Mouse (Mus musculus) limb, embryonic 14.5 days (tissue): ENCODE data around the gene Cda. TPM values are rescaled to one million over a fixed set of nuclear protein-coding genes. Genes with fewer than 3 reads are reported as not detected.
A peak's percentile ranks its signal among the peaks of the same experiment; 100 is the strongest.

Experiments used
- ATAC-seq: fragments of 200-750 bp; cut with Nextera tagmentation; 2 replicates; pipeline ENCODE4 v1.8.0; 2017; ENCODE audit warnings: low read depth, moderate number of reproducible peaks, moderate TSS enrichment; ENCODE audit not compliant: low FRiP score
- DNase-seq: peaks from one replicate; pipeline ENCODE4 v3.0.0-alpha.2; 2015; ENCODE audit warnings: low spot score
- H3K27ac ChIP-seq: fragments of 300-500 bp; sonication (generic); replicated peaks from 2 replicates; pipeline ENCODE4 v1.5.1; 2014; ENCODE audit warnings: low read depth, mild to moderate bottlenecking, low read length, moderate library complexity, mixed read lengths
- H3K27me3 ChIP-seq: fragments of 300-500 bp; sonication (generic); 2 replicates; pipeline ENCODE4 v1.6.1; 2014; ENCODE audit warnings: low read length, mixed read lengths; ENCODE audit not compliant: control insufficient read depth, insufficient read depth
- H3K36me3 ChIP-seq: fragments of 300-500 bp; sonication (generic); 2 replicates; pipeline ENCODE4 v1.6.1; 2014; ENCODE audit warnings: mild to moderate bottlenecking, low read length, moderate library complexity, mixed read lengths; ENCODE audit not compliant: control insufficient read depth, insufficient read depth
- H3K4me1 ChIP-seq: fragments of 300-500 bp; sonication (generic); 2 replicates; pipeline ENCODE4 v1.6.1; 2014; ENCODE audit warnings: antibody characterized with exemption, low read length, mixed read lengths; ENCODE audit not compliant: control insufficient read depth, insufficient read depth
- H3K4me2 ChIP-seq: fragments of 300-500 bp; sonication (generic); replicated peaks from 2 replicates; pipeline ENCODE4 v1.6.1; 2014; ENCODE audit warnings: low read depth, mild to moderate bottlenecking, low read length, moderate library complexity; ENCODE audit not compliant: severe bottlenecking
- H3K4me3 ChIP-seq: fragments of 300-500 bp; sonication (generic); replicated peaks from 2 replicates; pipeline ENCODE4 v1.5.1; 2014; ENCODE audit warnings: low read length
- H3K9ac ChIP-seq: fragments of 300-500 bp; sonication (generic); 2 replicates; pipeline ENCODE4 v1.6.1; 2014; ENCODE audit warnings: mild to moderate bottlenecking, low read depth, low read length, moderate library complexity; ENCODE audit not compliant: severe bottlenecking
- H3K9me3 ChIP-seq: fragments of 300-500 bp; sonication (generic); 2 replicates; pipeline ENCODE4 v1.6.1; 2016; ENCODE audit warnings: low read length; ENCODE audit not compliant: control insufficient read depth
- POLR2A ChIP-seq: fragments of 200-500 bp; IDR thresholded peaks from 2 replicates; pipeline ENCODE4 v1.8.0; 2012; ENCODE audit warnings: inconsistent platforms, mild to moderate bottlenecking, moderate library complexity, borderline replicate concordance; ENCODE audit not compliant: insufficient read depth, insufficient read length; ENCODE audit errors: extremely low read depth
- WGBS: fragments of 180-500 bp; shearing (Covaris S2); extraction: QIAGEN DNeasy Blood & Tissue Kit; methylation state at CpG from one replicate; pipeline ENCODE4 v1.1.7; 2014; 5-methylcytosine and 5-hydroxymethylcytosine counted together
- polyA plus RNA-seq, 2 experiments: library from polyadenylated mRNA; depleted of rRNA in 1 of 2; stranded (reverse) in 1 of 2; unstranded in 1 of 2; fragments of >200 nt; fragmentation: Nextera tagmentation in 1 of 2; extraction: Ambion mirVana in 1 of 2; gene quantifications; 2 replicates each; pipeline versions ENCODE4 v1.2.1 to v1.2.3; 2012 to 2014

Gene Cda
- polyA plus RNA-seq, 2 experiments = 4.6 to 6.8 TPM

- WGBS = 69% methylated on average over 7 of the region's 7 CpGs
- no peak for ATAC-seq
- Histone ChIP-seq H3K9ac (no peak overlapping the region), H3K27me3 (no peaks in the 10 kb centered on the region), H3K9me3 (no peaks in the 10 kb centered on the region), H3K27ac (no peak overlapping the region), H3K36me3 (peaks cover 17% of the 10 kb centered on the region), H3K4me1 (peaks cover 2% of the 10 kb centered on the region; the same call in 1 of the 2 replicates), H3K4me3 (no peak overlapping the region), H3K4me2 (no peak overlapping the region)
- no peak for DNase-seq
- TF ChIP-seq POLR2A = no peak
Measured at GRCm38 (mm10) chr4:138321488-138321887, 46.3 kb downstream of the Cda start.

GRCm38 (mm10) chr4:138320711-138321110, 47.1 kb downstream of the Cda start:
- 80% methylated on average over 11 of the region's 11 CpGs for WGBS
- no peak for TF ChIP-seq POLR2A
- no peaks in the 10 kb centered on the region for H3K27me3 ChIP-seq
- no peak overlapping the region for H3K27ac ChIP-seq
- ATAC-seq (no peak), DNase-seq (no peak)
- no peaks in the 10 kb centered on the region for H3K9me3 ChIP-seq
- no peaks in the 10 kb centered on the region for H3K4me1 ChIP-seq
- peaks cover 21% of the 10 kb centered on the region for H3K36me3 ChIP-seq
- no peak overlapping the region for H3K4me3 ChIP-seq
- H3K9ac ChIP-seq = no peak overlapping the region
- no peak overlapping the region for H3K4me2 ChIP-seq

- Histone ChIP-seq H3K36me3 (peaks cover 31% of the 10 kb centered on the region), H3K4me2 (no peak overlapping the region)
Measured at GRCm38 (mm10) chr4:138319508-138319907, 48.3 kb downstream of the Cda start.

GRCm38 (mm10) chr4:138318509-138319266, 49.1 kb downstream of the Cda start:
- Histone ChIP-seq H3K27ac (no peak overlapping the region), H3K4me1 (no peaks in the 10 kb centered on the region), H3K4me3 (no peak overlapping the region), H3K36me3 (peaks cover 39% of the 10 kb centered on the region), H3K9me3 (no peaks in the 10 kb centered on the region), H3K27me3 (no peaks in the 10 kb centered on the region), H3K9ac (no peak overlapping the region), H3K4me2 (no peak overlapping the region)
- ATAC-seq (no peak), DNase-seq (no peak)
- WGBS = 53% methylated on average over 6 of the region's 6 CpGs
- no peak for TF ChIP-seq POLR2A

More at GRCm38 (mm10) chr4:138319508-138319907, 48.3 kb downstream of the Cda start:
- Histone ChIP-seq H3K27ac (no peak overlapping the region), H3K9ac (no peak overlapping the region), H3K9me3 (no peaks in the 10 kb centered on the region), H3K27me3 (no peaks in the 10 kb centered on the region), H3K4me1 (no peaks in the 10 kb centered on the region), H3K4me3 (no peak overlapping the region)
- ATAC-seq (peak; percentile 48), DNase-seq (peak; percentile 68)
- TF ChIP-seq POLR2A = no peak
- WGBS = 36% methylated on average over 10 of the region's 10 CpGs

GRCm38 (mm10) chr4:138316369-138316768, 51.4 kb downstream of the Cda start:
- Histone ChIP-seq H3K9me3 (no peaks in the 10 kb centered on the region), H3K36me3 (peaks cover 61% of the 10 kb centered on the region), H3K27ac (no peak overlapping the region), H3K4me3 (no peak overlapping the region), H3K27me3 (no peaks in the 10 kb centered on the region), H3K4me2 (no peak overlapping the region), H3K9ac (no peak overlapping the region), H3K4me1 (no peaks in the 10 kb centered on the region)
- TF ChIP-seq POLR2A = no peak
- WGBS = 93% methylated on average over 6 of the region's 6 CpGs
- ATAC-seq (no peak), DNase-seq (no peak)
